Mouse (Mus musculus) embryonic facial prominence, embryonic 13.5 days (tissue): Measurements from ENCODE around the gene 4930432K21Rik. TPM values are rescaled to one million over a fixed set of nuclear protein-coding genes. Genes with fewer than 3 reads are reported as not detected.

Experiments used
- ATAC-seq: fragments of 200-750 bp; cut with Nextera tagmentation; 2 replicates; pipeline ENCODE4 v1.8.0; 2017; ENCODE audit warnings: low read depth; ENCODE audit not compliant: insufficient number of reproducible peaks, insufficient read depth, low FRiP score, low TSS enrichment
- H3K27ac ChIP-seq: fragments of 300-500 bp; sonication (generic); 2 replicates; pipeline ENCODE4 v1.5.1; 2015; ENCODE audit warnings: moderate library complexity, mild to moderate bottlenecking, inconsistent platforms
- H3K27me3 ChIP-seq: fragments of 300-500 bp; sonication (generic); 2 replicates; pipeline ENCODE4 v1.6.1; 2015; ENCODE audit warnings: mild to moderate bottlenecking, inconsistent platforms
- H3K36me3 ChIP-seq: fragments of 300-500 bp; sonication (generic); 2 replicates; pipeline ENCODE4 v1.6.1; 2015; ENCODE audit warnings: mild to moderate bottlenecking, inconsistent platforms
- H3K4me1 ChIP-seq: fragments of 300-500 bp; sonication (generic); 2 replicates; pipeline ENCODE4 v1.6.1; 2015; ENCODE audit warnings: inconsistent platforms
- H3K4me2 ChIP-seq: fragments of 300-500 bp; sonication (generic); 2 replicates; pipeline ENCODE4 v1.6.1; 2015; ENCODE audit warnings: moderate library complexity, mild to moderate bottlenecking, inconsistent platforms
- H3K4me3 ChIP-seq: fragments of 300-500 bp; sonication (generic); 2 replicates; pipeline ENCODE4 v1.5.1; 2015; ENCODE audit warnings: mild to moderate bottlenecking, inconsistent platforms
- H3K9ac ChIP-seq: fragments of 300-500 bp; sonication (generic); 2 replicates; pipeline ENCODE4 v1.6.1; 2015; ENCODE audit warnings: mild to moderate bottlenecking, inconsistent platforms
- H3K9me3 ChIP-seq: fragments of 300-500 bp; sonication (generic); 2 replicates; pipeline ENCODE4 v1.6.1; 2016; ENCODE audit warnings: inconsistent platforms
- WGBS: fragments of 180-500 bp; shearing (Covaris S2); methylation state at CpG from one replicate; pipeline ENCODE4 v1.1.7; 2015; ENCODE audit warnings: mixed read lengths; 5-methylcytosine and 5-hydroxymethylcytosine counted together
- polyA plus RNA-seq: library from polyadenylated mRNA; unstranded; fragments of >200 nt; fragmentation: Nextera tagmentation; extraction: Ambion mirVana; gene quantifications from 2 replicates; pipeline ENCODE4 v1.2.1, GENCODE M21; 2015

Gene 4930432K21Rik
- polyA plus RNA-seq, 1 experiment from 2014 or later: 1.4 TPM

- H3K4me3 ChIP-seq: no peak within 1 kb of the TSS
- WGBS: 53% methylated on average over 9 of the region's 9 CpGs
- 0 out of 2 replicates have a peak, but pooled peaks have one; percentile 65 for ATAC-seq
- H3K9ac ChIP-seq: peak within 1 kb of the TSS; percentile 36; the same call in 1 of the 2 replicates
- H3K27ac ChIP-seq: peak within 1 kb of the TSS; percentile 28; the same call in 1 of the 2 replicates
- 0 out of 2 replicates have a peak within 1 kb of the TSS, but pooled peaks have one; percentile 7 for H3K4me2 ChIP-seq
- H3K9me3 ChIP-seq: no peaks in the 10 kb centered on the region
- H3K27me3 ChIP-seq: peaks cover under 1% of the 10 kb centered on the region; the same call in 1 of the 2 replicates
- peaks cover 26% of the 10 kb centered on the region for H3K4me1 ChIP-seq
- H3K36me3 ChIP-seq: no peaks in the 10 kb centered on the region
Observed at GRCm38 (mm10) chr8:84125656-84126055, 22.2 kb upstream of the 4930432K21Rik start, which contains the start of gene Podnl1. TSS of gene Podnl1 (plus strand) at chr8:84125989.

- Histone ChIP-seq H3K27ac (peak overlapping the region; percentile 55; the same call in 1 of the 2 replicates), H3K4me3 (no peak overlapping the region), H3K4me2 (no peak overlapping the region), H3K27me3 (peaks cover 3% of the 10 kb centered on the region; the same call in 1 of the 2 replicates), H3K9me3 (no peaks in the 10 kb centered on the region), H3K36me3 (peaks cover 8% of the 10 kb centered on the region; the same call in 1 of the 2 replicates), H3K4me1 (peaks cover 30% of the 10 kb centered on the region), H3K9ac (no peak overlapping the region)
- 68% methylated on average over 2 of the region's 2 CpGs for WGBS
- no peak for ATAC-seq
Observed at GRCm38 (mm10) chr8:84126742-84127141, 21.1 kb upstream of the 4930432K21Rik start.

GRCm38 (mm10) chr8:84127202-84127901 lies 20.5 kb upstream of the 4930432K21Rik start:
- Histone ChIP-seq H3K4me2 (peak overlapping the region; percentile 27), H3K9me3 (no peaks in the 10 kb centered on the region), H3K4me1 (peaks cover 30% of the 10 kb centered on the region), H3K9ac (peak overlapping the region; percentile 52; the same call in 1 of the 2 replicates), H3K36me3 (peaks cover 15% of the 10 kb centered on the region), H3K4me3 (no peak overlapping the region), H3K27me3 (peaks cover 3% of the 10 kb centered on the region; the same call in 1 of the 2 replicates), H3K27ac (peak overlapping the region; percentile 55; the same call in 1 of the 2 replicates)
- peak; percentile 49; the same call in 1 of the 2 replicates for ATAC-seq
- WGBS: 57% methylated on average over 17 of the region's 17 CpGs

GRCm38 (mm10) chr8:84128277-84128676 lies 19.5 kb upstream of the 4930432K21Rik start:
- H3K4me3 ChIP-seq: no peak overlapping the region
- H3K9ac ChIP-seq: no peak overlapping the region
- H3K36me3 ChIP-seq: peaks cover 24% of the 10 kb centered on the region
- H3K27me3 ChIP-seq: peaks cover 3% of the 10 kb centered on the region; the same call in 1 of the 2 replicates
- 71% methylated on average over 8 of the region's 8 CpGs for WGBS
- no peaks in the 10 kb centered on the region for H3K9me3 ChIP-seq
- ATAC-seq: no peak
- H3K4me1 ChIP-seq: peaks cover 30% of the 10 kb centered on the region
- no peak overlapping the region for H3K27ac ChIP-seq
- H3K4me2 ChIP-seq: no peak overlapping the region

GRCm38 (mm10) chr8:84130806-84131205 lies 17.0 kb upstream of the 4930432K21Rik start:
- peak overlapping the region; percentile 14; the same call in 1 of the 2 replicates for H3K4me2 ChIP-seq
- no peak; the same call in 1 of the 2 replicates for ATAC-seq
- peak overlapping the region; percentile 46 for H3K9ac ChIP-seq

GRCm38 (mm10) chr8:84132225-84132624 lies 15.6 kb upstream of the 4930432K21Rik start:
- Histone ChIP-seq H3K27ac (no peak overlapping the region), H3K27me3 (peaks cover 3% of the 10 kb centered on the region; the same call in 1 of the 2 replicates), H3K36me3 (peaks cover 63% of the 10 kb centered on the region), H3K4me3 (no peak overlapping the region), H3K9ac (no peak overlapping the region), H3K4me2 (no peak overlapping the region), H3K4me1 (peaks cover 20% of the 10 kb centered on the region), H3K9me3 (no peaks in the 10 kb centered on the region)
- 86% methylated on average over 8 of the region's 8 CpGs for WGBS
- no peak for ATAC-seq

More at GRCm38 (mm10) chr8:84130806-84131205, 17.0 kb upstream of the 4930432K21Rik start:
- no peak overlapping the region for H3K4me3 ChIP-seq
- no peak overlapping the region for H3K27ac ChIP-seq
- H3K36me3 ChIP-seq: peaks cover 49% of the 10 kb centered on the region
- 39% methylated on average over 30 of the region's 30 CpGs for WGBS
- no peaks in the 10 kb centered on the region for H3K9me3 ChIP-seq
- peaks cover 3% of the 10 kb centered on the region; the same call in 1 of the 2 replicates for H3K27me3 ChIP-seq
- peaks cover 29% of the 10 kb centered on the region for H3K4me1 ChIP-seq

GRCm38 (mm10) chr8:84137848-84138247 lies 10.0 kb upstream of the 4930432K21Rik start:
- no peak overlapping the region for H3K4me2 ChIP-seq
- WGBS: 92% methylated on average over 3 of the region's 3 CpGs
- no peak for ATAC-seq
- H3K4me1 ChIP-seq: no peaks in the 10 kb centered on the region
- H3K27ac ChIP-seq: no peak overlapping the region
- no peaks in the 10 kb centered on the region for H3K27me3 ChIP-seq
- H3K9ac ChIP-seq: no peak overlapping the region
- peaks cover 96% of the 10 kb centered on the region for H3K36me3 ChIP-seq
- no peaks in the 10 kb centered on the region for H3K9me3 ChIP-seq
- no peak overlapping the region for H3K4me3 ChIP-seq

GRCm38 (mm10) chr8:84140838-84141237 lies 7.0 kb upstream of the 4930432K21Rik start:
- no peaks in the 10 kb centered on the region for H3K9me3 ChIP-seq
- no peak overlapping the region for H3K4me2 ChIP-seq
- ATAC-seq: no peak
- no peak overlapping the region for H3K27ac ChIP-seq
- no peaks in the 10 kb centered on the region for H3K27me3 ChIP-seq
- peaks cover under 1% of the 10 kb centered on the region for H3K4me1 ChIP-seq
- H3K4me3 ChIP-seq: no peak overlapping the region
- H3K36me3 ChIP-seq: peaks cover 95% of the 10 kb centered on the region
- no peak overlapping the region for H3K9ac ChIP-seq
- WGBS: 87% methylated on average over 4 of the region's 4 CpGs

GRCm38 (mm10) chr8:84144636-84145245 lies 3.1 kb upstream of the 4930432K21Rik start:
- H3K9me3 ChIP-seq: no peaks in the 10 kb centered on the region
- H3K4me3 ChIP-seq: no peak overlapping the region
- no peak overlapping the region for H3K4me2 ChIP-seq
- H3K27me3 ChIP-seq: no peaks in the 10 kb centered on the region
- H3K36me3 ChIP-seq: peaks cover 62% of the 10 kb centered on the region
- H3K9ac ChIP-seq: no peak overlapping the region
- ATAC-seq: no peak
- peaks cover 23% of the 10 kb centered on the region for H3K4me1 ChIP-seq
- WGBS: 89% methylated on average over 8 of the region's 8 CpGs
- no peak overlapping the region for H3K27ac ChIP-seq

- H3K9ac ChIP-seq: peak overlapping the region; percentile 94
- H3K27ac ChIP-seq: peak overlapping the region; percentile 71; the same call in 1 of the 2 replicates
- 9% methylated on average over 14 of the region's 14 CpGs for WGBS
- peak overlapping the region; percentile 78 for H3K4me3 ChIP-seq
- no peaks in the 10 kb centered on the region for H3K9me3 ChIP-seq
- H3K36me3 ChIP-seq: peaks cover 41% of the 10 kb centered on the region
- H3K4me2 ChIP-seq: peak overlapping the region; percentile 89
- H3K4me1 ChIP-seq: peaks cover 23% of the 10 kb centered on the region
- ATAC-seq: 0 out of 2 replicates have a peak, but pooled peaks have one; percentile 12
- no peaks in the 10 kb centered on the region for H3K27me3 ChIP-seq
Observed at GRCm38 (mm10) chr8:84147324-84147766, 480 bp upstream of the 4930432K21Rik start.

- Histone ChIP-seq H3K36me3 (peaks cover 29% of the 10 kb centered on the region), H3K4me3 (peak overlapping the region; percentile 78; the same call in 1 of the 2 replicates), H3K4me2 (peak overlapping the region; percentile 89), H3K4me1 (peaks cover 23% of the 10 kb centered on the region), H3K9ac (no peak overlapping the region), H3K27ac (no peak overlapping the region), H3K27me3 (no peaks in the 10 kb centered on the region), H3K9me3 (no peaks in the 10 kb centered on the region)
- no peak for ATAC-seq
- WGBS: 94% methylated on average over 5 of the region's 5 CpGs
Observed at GRCm38 (mm10) chr8:84148531-84148850, 666 bp downstream of the 4930432K21Rik start.
